Mouse (Mus musculus) intestine, postnatal 0 days (tissue): ENCODE results near the gene Rptor. TPM values are rescaled to one million over a fixed set of nuclear protein-coding genes. Genes with fewer than 3 reads are reported as not detected.

Experiments
- ATAC-seq: fragments of 200-750 bp; cut with Nextera tagmentation; 2 replicates; pipeline ENCODE4 v1.8.0; 2017; ENCODE audit warnings: mild to moderate bottlenecking, moderate TSS enrichment, moderate library complexity
- H3K27ac ChIP-seq: fragments of 300-500 bp; sonication (generic); 2 replicates; pipeline ENCODE4 v1.5.1; 2014; ENCODE audit warnings: mild to moderate bottlenecking, low read depth, low read length, moderate library complexity
- H3K27me3 ChIP-seq: fragments of 300-500 bp; sonication (generic); replicated peaks from 2 replicates; pipeline ENCODE4 v1.6.1; 2014; ENCODE audit warnings: low read length, mixed read lengths; ENCODE audit not compliant: control insufficient read depth, insufficient read depth
- H3K36me3 ChIP-seq: fragments of 300-500 bp; sonication (generic); 2 replicates; pipeline ENCODE4 v1.6.1; 2014; ENCODE audit warnings: mild to moderate bottlenecking, moderate library complexity; ENCODE audit not compliant: control insufficient read depth, insufficient read depth
- H3K4me1 ChIP-seq: fragments of 300-500 bp; sonication (generic); replicated peaks from 2 replicates; pipeline ENCODE4 v1.6.1; 2014; ENCODE audit warnings: antibody characterized with exemption, low read length, mixed read lengths; ENCODE audit not compliant: control insufficient read depth, insufficient read depth
- H3K4me2 ChIP-seq: fragments of 300-500 bp; sonication (generic); replicated peaks from 2 replicates; pipeline ENCODE4 v1.6.1; 2014; ENCODE audit warnings: low read depth, mild to moderate bottlenecking, moderate library complexity
- H3K4me3 ChIP-seq: fragments of 300-500 bp; sonication (generic); 2 replicates; pipeline ENCODE4 v1.5.1; 2014; ENCODE audit warnings: low read depth, low read length
- H3K9ac ChIP-seq: fragments of 300-500 bp; sonication (generic); 2 replicates; pipeline ENCODE4 v1.6.1; 2014; ENCODE audit warnings: mild to moderate bottlenecking, low read depth, low read length
- H3K9me3 ChIP-seq: fragments of 300-500 bp; sonication (generic); 2 replicates; pipeline ENCODE4 v1.6.1; 2016; ENCODE audit warnings: mixed run types; ENCODE audit not compliant: control insufficient read depth
- CTCF ChIP-seq: sonication (generic); IDR thresholded peaks from 2 replicates; pipeline ENCODE4 v1.5.1; 2016; ENCODE audit warnings: low read depth, mild to moderate bottlenecking, control low read depth, antibody characterized with exemption, moderate library complexity
- WGBS: fragments of 180-500 bp; shearing (Covaris S2); extraction: QIAGEN DNeasy Blood & Tissue Kit; methylation state at CpG from one replicate; pipeline ENCODE4 v1.1.7; 2014; 5-methylcytosine and 5-hydroxymethylcytosine counted together
- polyA plus RNA-seq: library from polyadenylated mRNA; unstranded; fragments of >200 nt; fragmentation: Nextera tagmentation; extraction: Ambion mirVana; gene quantifications from 2 replicates; pipeline ENCODE4 v1.2.1, GENCODE M21; 2015

The Rptor gene
- polyA plus RNA-seq, 1 experiment from 2014 or later, result 5.1 TPM

- Histone ChIP-seq H3K4me1 (no peaks in the 10 kb centered on the region), H3K4me2 (no peak overlapping the region), H3K4me3 (no peak overlapping the region), H3K27ac (no peak overlapping the region), H3K27me3 (no peaks in the 10 kb centered on the region), H3K36me3 (peaks cover 11% of the 10 kb centered on the region; the same call in 1 of the 2 replicates), H3K9me3 (no peaks in the 10 kb centered on the region), H3K9ac (no peak overlapping the region)
- TF ChIP-seq CTCF, result no peak
- no peak for ATAC-seq
- whole genome bisulfite sequencing, result 62% methylated on average over 7 of the region's 7 CpGs
These were observed 185.8 kb downstream of the Rptor start for GRCm38 (mm10) chr11:119788488-119788887.

GRCm38 (mm10) chr11:119788919-119789713 is 186.4 kb downstream of the Rptor start:
- WGBS, result 67% methylated on average over 3 of the region's 3 CpGs
- no peaks in the 10 kb centered on the region for H3K4me1 ChIP-seq
- no peak overlapping the region for H3K4me2 ChIP-seq
- no peak for ATAC-seq
- no peak overlapping the region for H3K9ac ChIP-seq
- H3K36me3 ChIP-seq, result peaks cover 11% of the 10 kb centered on the region; the same call in 1 of the 2 replicates
- no peak overlapping the region for H3K27ac ChIP-seq
- H3K4me3 ChIP-seq, result no peak overlapping the region
- no peak for TF ChIP-seq CTCF
- H3K9me3 ChIP-seq, result no peaks in the 10 kb centered on the region
- H3K27me3 ChIP-seq, result no peaks in the 10 kb centered on the region

- ATAC-seq, result no peak
- Histone ChIP-seq H3K4me2 (no peak overlapping the region), H3K9me3 (no peaks in the 10 kb centered on the region), H3K27me3 (no peaks in the 10 kb centered on the region), H3K27ac (no peak overlapping the region), H3K36me3 (peaks cover 3% of the 10 kb centered on the region; the same call in 1 of the 2 replicates), H3K9ac (no peak overlapping the region), H3K4me1 (no peaks in the 10 kb centered on the region), H3K4me3 (no peak overlapping the region)
- TF ChIP-seq CTCF, result no peak
- WGBS, result 74% methylated on average over 10 of the region's 10 CpGs
These were observed 189.3 kb downstream of the Rptor start for GRCm38 (mm10) chr11:119791923-119792564.

DNA sequence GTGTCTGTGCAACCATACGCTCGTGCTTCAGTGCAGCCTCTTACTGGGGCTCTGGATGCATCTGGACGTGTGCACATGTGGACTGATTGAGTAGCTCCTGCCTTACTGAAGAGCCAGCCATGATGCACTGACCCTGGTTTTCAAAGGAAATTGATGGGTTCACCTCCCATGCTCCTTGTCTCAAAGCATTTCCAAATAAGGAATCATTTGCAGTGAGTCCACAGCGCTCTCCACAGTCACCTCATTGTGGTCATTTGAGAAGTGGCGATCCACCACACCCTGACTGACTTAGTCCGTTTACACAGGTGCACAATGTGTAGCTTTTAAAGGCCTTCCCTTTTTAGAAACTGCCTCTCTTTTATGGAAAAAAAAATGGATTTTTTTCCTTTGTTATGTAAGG is 190.7 kb downstream of the Rptor start:
- H3K4me2 ChIP-seq, result no peak overlapping the region
- no peaks in the 10 kb centered on the region for H3K9me3 ChIP-seq
- TF ChIP-seq CTCF, result no peak
- no peak overlapping the region for H3K9ac ChIP-seq
- no peak overlapping the region for H3K27ac ChIP-seq
- H3K27me3 ChIP-seq, result no peaks in the 10 kb centered on the region
- no peaks in the 10 kb centered on the region for H3K4me1 ChIP-seq
- no peak overlapping the region for H3K4me3 ChIP-seq
- WGBS, result 63% methylated on average over 6 of the region's 6 CpGs
- no peak for ATAC-seq
- H3K36me3 ChIP-seq, result no peaks in the 10 kb centered on the region; the same call in 1 of the 2 replicates

DNA sequence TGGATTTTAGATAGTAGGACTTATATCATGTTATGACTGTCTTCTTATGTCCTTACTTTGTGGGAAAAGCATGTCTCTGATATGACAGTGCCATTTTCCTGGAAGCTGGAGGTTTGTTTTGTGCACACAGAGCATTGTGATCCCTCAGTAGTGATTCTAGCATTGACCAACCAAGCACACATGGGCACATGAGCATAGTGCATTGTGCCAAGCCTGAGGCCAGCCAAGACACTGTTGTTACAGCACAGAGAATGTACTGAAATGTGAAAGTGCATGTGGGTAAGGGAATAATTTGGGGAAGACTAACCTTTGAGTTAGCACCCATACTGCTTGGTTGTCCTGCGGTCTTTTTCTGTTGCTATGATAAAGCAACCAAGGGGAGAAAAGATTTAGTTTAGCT is 191.3 kb downstream of the Rptor start:
- no peak for TF ChIP-seq CTCF
- Histone ChIP-seq H3K27me3 (no peaks in the 10 kb centered on the region), H3K4me3 (no peak overlapping the region), H3K9ac (no peak overlapping the region), H3K36me3 (no peaks in the 10 kb centered on the region; the same call in 1 of the 2 replicates), H3K4me2 (no peak overlapping the region), H3K9me3 (no peaks in the 10 kb centered on the region), H3K27ac (no peak overlapping the region), H3K4me1 (no peaks in the 10 kb centered on the region)
- WGBS, result 95% methylated on average over 1 of the region's 1 CpGs
- ATAC-seq, result no peak

- Histone ChIP-seq H3K4me2 (no peak overlapping the region), H3K4me3 (no peak overlapping the region), H3K4me1 (no peaks in the 10 kb centered on the region), H3K36me3 (peaks cover 6% of the 10 kb centered on the region; the same call in 1 of the 2 replicates), H3K9me3 (no peaks in the 10 kb centered on the region), H3K9ac (no peak overlapping the region), H3K27me3 (no peaks in the 10 kb centered on the region), H3K27ac (no peak overlapping the region)
- WGBS, result 57% methylated on average over 6 of the region's 6 CpGs
- TF ChIP-seq CTCF, result no peak
- ATAC-seq, result no peak
These were observed 192.0 kb downstream of the Rptor start for GRCm38 (mm10) chr11:119794671-119795070.
